Mouse (Mus musculus): Measurements from ENCODE around the gene Psmb3. TPM values are rescaled to one million over a fixed set of nuclear protein-coding genes. Genes with fewer than 3 reads are reported as not detected.
"Not testable (repeated sequence)": the region's sequence is repeated elsewhere in the genome, so short reads cannot be mapped to it uniquely, and the experiment has no call there.

Gene Psmb3
- total RNA-seq, 2 experiments from 2014 or later, result 203 to 227 TPM

DNA sequence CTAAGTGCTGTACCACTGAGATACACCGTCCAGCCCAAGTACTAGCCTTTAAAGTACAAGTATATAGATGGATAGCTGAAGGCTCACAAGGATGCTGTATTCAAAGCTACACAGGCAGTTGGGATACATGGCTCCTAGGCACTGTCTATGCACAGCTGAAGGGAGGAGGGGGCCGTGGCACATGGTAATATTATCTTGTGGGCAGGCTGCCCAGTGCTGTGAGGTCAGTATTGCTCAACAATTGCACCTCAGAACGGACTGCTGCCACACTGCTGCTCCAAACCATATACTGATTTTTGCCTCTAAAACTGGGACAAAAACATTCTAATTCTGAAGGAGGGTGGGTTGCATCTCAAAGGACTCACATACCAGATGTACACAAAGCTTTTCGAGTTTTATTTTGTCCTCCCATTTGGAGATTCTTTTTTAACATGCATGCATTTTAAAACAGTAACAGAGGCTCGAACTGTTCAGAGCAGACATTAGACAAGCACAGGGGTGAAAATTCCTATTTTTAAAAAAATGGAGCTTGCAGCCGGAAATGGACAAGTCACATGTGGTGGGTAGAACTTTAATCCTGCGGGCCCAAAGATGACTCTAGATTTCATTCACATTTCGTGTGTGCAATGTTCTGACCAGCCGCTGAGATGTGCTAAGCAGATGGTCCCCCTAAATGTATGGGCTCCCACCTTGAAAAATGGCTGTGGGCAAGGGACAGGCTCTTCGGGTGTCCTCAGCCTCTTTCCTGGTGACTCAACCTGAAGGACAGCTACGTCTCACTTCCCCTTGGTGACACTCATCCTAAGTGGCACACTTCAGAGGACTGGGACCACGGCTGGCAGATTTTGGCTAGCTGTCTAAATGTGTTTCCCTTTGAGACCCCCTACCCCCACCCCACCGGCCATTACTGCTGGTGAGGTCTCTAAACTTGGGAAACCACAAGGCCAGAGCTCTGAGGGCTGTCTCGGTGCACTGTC lies 11.9 kb downstream of the Psmb3 start:
- no peak for DNase-seq (ENCODE audit: low spot score in 2 of 2)

GRCm38 (mm10) chr11:97716021-97716420 lies 12.8 kb downstream of the Psmb3 start:
- DNase-seq (ENCODE audit: low spot score in 2 of 2), result no peak

DNA sequence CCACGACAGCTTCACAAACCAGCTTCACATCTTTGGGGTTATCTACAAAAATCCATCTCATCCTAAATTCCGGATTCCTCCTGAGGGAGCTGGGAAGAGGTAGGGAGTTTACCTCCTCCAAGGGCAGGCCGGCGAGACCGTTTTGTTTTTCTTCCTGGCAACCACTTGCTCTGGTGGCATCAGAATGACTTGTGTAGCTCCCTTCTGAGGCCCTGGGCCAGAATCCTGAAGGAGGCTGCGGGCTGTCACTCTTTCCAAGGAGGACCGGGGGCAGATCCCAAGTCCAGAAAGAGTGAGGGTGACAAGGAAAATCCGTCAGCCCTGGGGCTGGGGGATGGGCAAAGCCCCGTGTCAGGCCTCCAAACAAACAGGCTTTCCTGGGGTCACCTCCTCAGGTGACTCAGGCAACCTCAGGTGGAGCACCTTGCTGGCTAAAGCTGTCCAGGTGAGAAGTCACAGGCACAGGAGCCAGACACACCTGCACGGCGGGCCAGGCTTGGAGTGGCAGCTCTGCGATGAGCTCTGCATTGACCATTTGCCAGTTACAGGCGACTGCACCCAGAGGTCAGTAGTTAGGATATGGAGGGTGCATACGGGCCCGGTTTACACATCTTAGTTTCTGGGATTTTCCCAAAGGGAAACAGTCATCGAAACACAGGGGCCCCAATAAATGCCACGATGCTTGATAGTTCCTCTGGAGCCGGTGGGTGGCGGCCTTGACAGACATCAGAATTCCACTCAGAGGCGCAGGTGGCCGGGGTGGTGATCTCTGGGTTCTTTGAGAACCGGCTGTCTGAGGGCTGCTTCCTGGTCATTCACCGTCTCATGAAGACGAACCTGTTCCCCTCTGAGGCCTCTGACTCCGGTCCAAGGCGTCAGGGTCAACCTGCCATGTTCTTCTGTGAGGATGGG lies 14.4 kb downstream of the Psmb3 start:
- DNase-seq (ENCODE audit: low spot score in 2 of 2), result no peak

DNA sequence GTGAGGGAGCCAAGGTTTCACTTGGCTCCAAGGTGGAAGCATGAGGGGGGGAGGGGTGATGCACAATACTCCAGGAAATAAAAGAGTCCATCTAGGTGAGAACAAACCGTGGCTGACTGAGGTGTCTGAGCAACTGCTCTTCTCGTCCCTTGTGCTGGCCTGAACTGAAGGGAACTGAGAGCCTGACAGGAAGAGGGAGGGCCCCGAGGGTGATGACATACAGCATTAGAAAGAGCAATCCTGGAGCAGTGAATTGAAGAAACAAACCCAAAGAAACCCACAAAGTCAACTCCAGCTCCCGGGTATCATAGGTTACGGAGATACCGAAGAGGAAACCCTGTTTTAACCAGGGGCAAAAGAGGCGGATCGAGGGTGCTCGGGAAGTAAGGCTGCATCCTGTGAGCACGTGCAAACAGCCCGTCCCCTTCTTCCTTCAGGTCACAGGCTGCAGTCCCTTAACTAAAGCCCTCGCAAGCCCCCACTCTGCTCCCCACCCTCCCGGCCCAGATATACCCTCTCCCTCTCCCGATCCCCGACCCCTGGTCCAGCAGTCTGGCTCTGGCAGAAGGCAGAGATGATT lies 15.2 kb downstream of the Psmb3 start:
- no peak for DNase-seq (ENCODE audit: low spot score in 2 of 2)

- no peak for DNase-seq (ENCODE audit: low spot score in 2 of 2)
These were observed 15.8 kb downstream of the Psmb3 start for GRCm38 (mm10) chr11:97719041-97719440.

GRCm38 (mm10) chr11:97721338-97721737 lies 18.1 kb downstream of the Psmb3 start:
- no peak for DNase-seq (ENCODE audit: low spot score in 2 of 2)

DNA sequence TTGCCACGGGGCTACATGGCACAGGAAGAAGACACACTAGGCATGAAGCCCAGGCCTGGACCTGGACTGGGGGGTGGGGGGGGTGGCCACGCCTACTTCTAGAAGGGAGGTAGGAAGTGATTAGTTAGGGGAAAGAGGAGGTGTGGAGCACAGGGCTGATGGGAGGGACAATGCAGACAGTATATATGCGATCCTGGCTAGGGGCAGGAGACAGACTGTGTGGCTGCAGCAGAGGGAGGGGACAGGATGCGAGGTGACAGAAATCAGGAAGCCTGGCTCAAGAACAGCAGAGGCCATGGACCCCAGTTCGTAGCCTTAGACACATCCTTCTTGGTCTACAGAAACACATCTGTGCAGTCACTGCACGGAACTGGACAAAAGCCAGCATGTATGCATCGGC lies 20.5 kb downstream of the Psmb3 start:
- DNase-seq (ENCODE audit: low spot score in 2 of 2), result no peak

GRCm38 (mm10) chr11:97728311-97728710 lies 25.1 kb downstream of the Psmb3 start:
- no peak for DNase-seq (ENCODE audit: low spot score in 2 of 2)

GRCm38 (mm10) chr11:97728730-97729129 lies 25.5 kb downstream of the Psmb3 start:
- DNase-seq (ENCODE audit: low spot score in 2 of 2), result no peak

DNA sequence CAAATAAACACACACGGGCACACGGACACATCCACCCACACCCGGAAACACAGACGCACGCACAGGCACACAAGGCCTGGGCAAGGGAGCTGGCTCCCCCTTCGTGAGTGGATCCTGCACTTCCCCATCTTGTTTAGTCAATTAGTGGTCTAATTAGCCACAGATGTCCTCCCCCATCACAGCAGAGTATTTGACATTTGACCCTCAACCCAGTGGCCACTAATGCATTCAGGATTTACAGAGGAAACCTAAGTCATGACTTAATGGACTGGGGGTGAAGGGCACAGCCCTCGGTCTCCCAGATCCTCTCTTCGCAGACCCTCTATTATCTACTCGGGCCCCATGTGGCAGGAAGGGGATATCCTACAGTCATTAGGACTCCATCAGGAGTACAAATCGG lies 30.5 kb downstream of the Psmb3 start:
- no peak for DNase-seq (ENCODE audit: low spot score in 2 of 2)

GRCm38 (mm10) chr11:97734810-97735209 lies 31.6 kb downstream of the Psmb3 start:
- not testable (repeated sequence) for DNase-seq (ENCODE audit: low spot score in 2 of 2)

GRCm38 (mm10) chr11:97736645-97737044 lies 33.4 kb downstream of the Psmb3 start:
- no peak for DNase-seq (ENCODE audit: low spot score in 2 of 2)

DNA sequence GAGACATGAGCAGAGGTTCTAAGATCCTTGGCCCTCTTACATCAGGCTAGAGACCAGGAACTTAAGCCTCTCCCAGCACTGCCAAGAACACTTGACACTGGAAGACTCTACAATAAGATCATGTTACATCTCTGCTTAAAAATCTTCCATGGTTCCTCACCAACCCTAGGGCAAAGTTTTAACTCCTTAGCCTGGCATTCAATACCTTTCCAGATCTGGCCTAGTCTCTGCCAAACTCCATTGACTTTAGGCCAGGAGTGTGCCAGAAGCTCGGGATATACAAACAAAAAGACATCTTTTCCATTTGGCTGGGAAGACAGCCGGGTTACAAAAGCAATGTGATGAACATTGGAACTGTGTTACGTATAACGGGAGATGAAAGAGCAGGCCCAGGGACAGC lies 34.4 kb downstream of the Psmb3 start:
- DNase-seq (ENCODE audit: low spot score in 2 of 2), result no peak

DNA sequence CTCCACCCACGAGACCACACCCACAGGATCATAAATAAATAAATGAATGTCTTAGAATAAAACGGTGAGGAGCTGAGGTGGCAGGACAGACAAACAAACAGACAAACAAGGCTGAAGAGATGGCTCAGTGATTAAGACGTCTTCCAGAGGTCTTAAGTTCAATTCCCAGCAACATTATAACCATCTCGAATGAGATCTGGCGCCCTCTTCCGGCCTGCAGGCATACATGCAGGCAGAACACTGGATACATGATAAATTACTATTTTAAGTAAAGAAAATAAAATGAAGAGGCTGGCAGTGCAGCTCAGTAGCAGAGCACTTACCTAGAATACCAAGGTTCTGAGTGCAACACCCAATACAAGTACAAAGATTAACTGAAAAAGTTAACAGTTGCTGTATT lies 35.5 kb downstream of the Psmb3 start:
- no peak for DNase-seq (ENCODE audit: low spot score in 2 of 2)

- no peak for DNase-seq (ENCODE audit: low spot score in 2 of 2)
These were observed 36.0 kb downstream of the Psmb3 start for GRCm38 (mm10) chr11:97739155-97739554.

GRCm38 (mm10) chr11:97740190-97740589 lies 37.0 kb downstream of the Psmb3 start:
- peak in 1 of 2 experiments; percentile 39 for DNase-seq (ENCODE audit: low spot score in 2 of 2)

DNA sequence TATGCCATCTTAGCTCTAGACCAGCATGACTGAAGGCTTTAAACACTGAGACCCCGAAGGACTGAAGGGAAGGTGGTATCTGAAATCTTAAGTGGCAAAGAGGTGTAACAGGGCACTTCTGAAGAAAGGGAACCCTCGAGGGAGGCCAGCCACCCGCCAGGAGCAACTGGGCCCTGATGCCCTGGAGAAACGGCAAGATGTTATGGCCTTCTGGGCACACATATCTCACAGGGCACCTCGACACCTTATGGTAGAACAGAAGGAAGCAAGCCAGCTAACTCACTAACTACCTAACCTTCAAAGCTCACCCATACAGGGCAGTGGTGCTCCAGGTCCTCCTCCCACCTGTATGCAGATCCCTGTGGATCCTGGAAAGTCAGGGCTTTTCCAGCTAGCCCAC lies 39.0 kb downstream of the Psmb3 start:
- no peak for DNase-seq (ENCODE audit: low spot score in 2 of 2)

GRCm38 (mm10) chr11:97742591-97742990 lies 39.4 kb downstream of the Psmb3 start:
- no peak for DNase-seq (ENCODE audit: low spot score in 2 of 2)

GRCm38 (mm10) chr11:97743423-97743822 lies 40.2 kb downstream of the Psmb3 start:
- DNase-seq (ENCODE audit: low spot score in 2 of 2), result no peak

GRCm38 (mm10) chr11:97744063-97744717 lies 41.0 kb downstream of the Psmb3 start, which contains the start of gene Pip4k2b:
Gene Pip4k2b, minus strand, starts transcription at chr11:97744704.
- DNase-seq (ENCODE audit: low spot score in 2 of 2), result peak; percentile 43 to 68

Data from gastrocnemius, postnatal 4 days (tissue).